Mouse (Mus musculus) MEL-GATA-1-ER (cell line): ENCODE results near the gene Fsd2.

Experiments
- DNase-seq: peaks from one replicate; pipeline ENCODE4 v3.0.0-alpha.2; 2012; ENCODE audit warnings: low read depth; ENCODE audit errors: extremely low read depth

Gene Fsd2

DNA sequence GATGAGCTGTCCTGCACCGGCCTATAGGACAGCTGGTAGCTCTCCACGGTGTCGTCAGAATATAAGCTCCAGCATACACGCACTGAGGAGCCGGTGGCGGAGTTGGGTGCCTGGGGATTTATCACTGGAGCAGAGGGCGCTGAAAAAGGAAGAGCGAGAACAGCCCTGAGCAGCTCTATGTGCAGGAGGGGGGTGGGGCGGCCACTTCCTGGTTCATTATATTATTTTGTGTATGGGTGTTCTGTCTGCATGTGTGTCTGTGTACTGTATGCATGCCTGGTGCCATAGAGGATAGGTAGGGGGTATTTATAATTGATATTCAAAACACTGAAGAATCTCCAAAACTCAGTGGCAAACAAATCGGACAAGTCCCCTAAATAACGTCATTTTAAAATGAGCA is 17.9 kb downstream of the Fsd2 start:
- DNase-seq: no peak

- no peak for DNase-seq
Measured at GRCm38 (mm10) chr7:81542934-81543333, 23.8 kb downstream of the Fsd2 start.

- no peak for DNase-seq
Measured at GRCm38 (mm10) chr7:81541924-81542524, 24.7 kb downstream of the Fsd2 start.

GRCm38 (mm10) chr7:81540999-81541398 is 25.7 kb downstream of the Fsd2 start:
- DNase-seq: no peak

DNA sequence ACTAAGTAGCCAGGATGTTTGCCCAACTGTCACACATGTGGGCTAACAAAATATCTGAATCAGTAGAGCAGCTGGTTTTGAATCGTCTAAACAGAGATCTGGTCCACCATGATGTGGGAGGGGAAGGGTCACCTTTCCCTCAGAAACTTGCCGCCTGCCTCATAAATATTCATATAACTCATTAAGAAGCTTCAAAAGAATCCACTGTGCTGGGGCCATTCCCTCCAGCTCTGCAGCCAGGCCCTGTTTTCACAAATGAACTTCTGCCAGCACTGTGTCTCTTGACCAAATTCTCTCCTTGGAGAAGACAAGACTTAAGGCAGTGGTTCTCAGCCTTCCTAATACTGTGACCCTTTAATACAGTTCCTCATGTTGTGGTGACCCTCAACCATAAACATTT is 27.2 kb downstream of the Fsd2 start:
- DNase-seq: no peak

DNA sequence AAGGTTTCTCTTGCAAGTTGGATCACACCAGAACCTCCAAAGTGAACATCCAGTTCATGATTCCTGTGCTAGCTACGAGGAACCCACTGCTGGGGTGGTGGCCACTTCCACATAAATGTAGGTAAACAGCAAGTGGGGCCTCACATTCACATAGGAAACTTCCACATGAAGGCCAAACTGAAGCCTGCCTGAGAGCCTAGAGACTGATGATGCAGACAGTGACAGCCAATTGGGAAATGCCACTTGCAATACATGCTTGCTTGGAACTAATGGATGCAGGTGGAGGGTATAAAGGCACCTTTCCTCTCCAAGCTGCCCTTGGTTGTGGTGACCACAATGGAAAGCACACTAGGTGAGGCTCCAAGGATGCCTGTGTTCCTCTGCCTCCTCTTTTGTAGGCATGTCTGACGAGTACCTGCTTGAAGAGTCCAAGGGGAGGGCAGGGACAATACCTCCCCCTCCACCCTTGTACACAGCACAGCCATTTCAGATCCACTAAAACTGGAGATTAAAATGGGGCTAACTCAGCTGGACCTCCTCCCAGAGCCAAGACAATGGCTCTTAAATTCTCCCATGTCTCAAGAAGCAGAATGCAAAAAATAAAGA is 28.6 kb downstream of the Fsd2 start:
- DNase-seq: peak; percentile 10

DNA sequence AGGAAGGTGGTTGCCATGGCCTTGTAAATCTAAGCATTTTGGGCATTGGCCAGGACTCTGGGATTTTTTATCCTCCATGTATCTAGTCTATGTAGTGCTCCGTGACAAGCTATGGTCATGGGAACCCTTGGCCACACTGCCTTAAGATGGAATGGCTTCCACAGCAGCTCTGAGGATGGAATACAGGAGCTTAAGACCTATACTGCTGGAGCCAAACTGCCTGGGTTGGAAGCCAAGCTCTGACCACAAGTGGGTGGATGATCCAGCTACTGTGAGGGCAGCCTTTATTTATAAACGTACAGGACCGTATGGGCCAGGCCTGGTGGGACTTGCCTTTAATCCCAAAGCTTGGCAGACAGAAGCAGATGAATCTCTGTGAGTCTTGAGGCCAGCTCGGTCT is 30.3 kb downstream of the Fsd2 start:
- DNase-seq: no peak

GRCm38 (mm10) chr7:81531462-81531861 is 35.3 kb downstream of the Fsd2 start:
- DNase-seq: no peak

GRCm38 (mm10) chr7:81528918-81529317 is 37.8 kb downstream of the Fsd2 start:
- no peak for DNase-seq

- peak; percentile 6 for DNase-seq
Measured at GRCm38 (mm10) chr7:81523663-81524017, 43.1 kb downstream of the Fsd2 start.

DNA sequence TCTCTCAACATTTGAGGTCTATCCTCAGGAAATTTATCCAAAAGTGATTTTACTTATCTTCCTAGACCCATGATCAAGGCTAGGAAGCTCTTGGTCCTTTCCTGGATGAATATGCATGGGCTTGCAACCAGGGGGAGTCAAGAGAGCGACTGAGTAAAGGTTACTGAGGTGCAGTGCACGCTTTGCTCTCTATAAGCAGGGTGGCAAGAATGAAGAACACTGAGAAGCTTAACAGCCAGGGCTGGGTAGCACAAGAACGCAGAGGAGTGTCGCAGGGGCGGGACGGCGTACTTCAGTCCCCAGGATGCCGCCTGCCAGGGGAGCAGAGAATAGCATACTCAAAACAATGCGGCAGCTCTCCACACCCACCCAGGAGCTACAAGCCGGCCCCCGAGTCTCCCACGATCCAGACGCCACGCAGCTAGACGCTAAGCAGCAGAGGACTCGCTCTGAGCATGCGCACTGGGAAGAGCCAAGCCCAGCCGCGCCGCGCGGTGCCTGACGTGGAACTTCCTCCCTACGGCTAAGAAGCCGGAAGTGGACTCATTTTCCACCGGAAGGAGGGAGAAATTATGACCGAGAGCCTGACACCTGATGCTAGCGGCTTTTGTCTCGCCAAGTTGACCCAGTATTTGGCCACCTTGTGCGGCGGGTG is 43.6 kb downstream of the Fsd2 start:
- peak; percentile 50 for DNase-seq

DNA sequence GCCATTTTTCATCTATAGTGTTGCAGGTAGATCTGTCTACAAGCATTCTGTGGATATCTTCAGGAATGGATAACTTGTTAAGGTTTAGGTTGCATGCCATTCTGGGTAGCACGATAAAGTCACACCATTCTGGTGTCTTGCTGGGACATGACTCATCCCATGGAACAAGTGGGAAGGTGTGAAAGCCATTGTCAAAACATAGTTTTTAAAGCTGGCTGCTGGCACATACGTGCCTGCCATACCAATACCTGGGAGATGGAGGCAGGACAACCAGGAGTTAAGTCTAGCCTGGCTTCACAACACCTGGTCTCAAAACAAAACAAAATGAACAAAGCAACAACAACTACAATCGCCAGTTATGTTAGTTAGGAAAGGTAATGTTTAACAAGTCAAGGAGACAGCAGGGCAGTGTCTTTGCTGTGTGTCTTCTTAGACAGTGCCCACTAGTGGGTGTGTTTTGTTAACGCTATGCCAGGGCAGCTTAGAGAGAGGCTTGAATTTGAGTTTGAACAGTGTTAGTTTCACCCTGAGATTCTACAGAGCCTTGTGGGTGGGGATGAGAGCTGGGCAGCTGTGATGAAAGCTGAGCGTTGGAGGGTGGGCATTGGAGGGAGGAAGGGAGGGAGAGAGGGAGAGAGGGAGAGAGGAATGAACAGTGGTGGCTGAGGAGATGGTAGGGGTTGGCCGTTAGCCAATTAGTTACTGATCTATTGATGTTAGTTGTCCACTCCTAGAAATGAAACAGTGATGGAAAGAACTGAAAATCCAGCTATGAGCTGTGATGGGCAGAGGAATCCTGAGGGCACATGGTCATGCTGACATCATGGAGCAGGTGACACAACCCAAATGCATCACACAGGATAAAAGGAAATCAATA is 50.4 kb downstream of the Fsd2 start:
- DNase-seq: no peak

DNA sequence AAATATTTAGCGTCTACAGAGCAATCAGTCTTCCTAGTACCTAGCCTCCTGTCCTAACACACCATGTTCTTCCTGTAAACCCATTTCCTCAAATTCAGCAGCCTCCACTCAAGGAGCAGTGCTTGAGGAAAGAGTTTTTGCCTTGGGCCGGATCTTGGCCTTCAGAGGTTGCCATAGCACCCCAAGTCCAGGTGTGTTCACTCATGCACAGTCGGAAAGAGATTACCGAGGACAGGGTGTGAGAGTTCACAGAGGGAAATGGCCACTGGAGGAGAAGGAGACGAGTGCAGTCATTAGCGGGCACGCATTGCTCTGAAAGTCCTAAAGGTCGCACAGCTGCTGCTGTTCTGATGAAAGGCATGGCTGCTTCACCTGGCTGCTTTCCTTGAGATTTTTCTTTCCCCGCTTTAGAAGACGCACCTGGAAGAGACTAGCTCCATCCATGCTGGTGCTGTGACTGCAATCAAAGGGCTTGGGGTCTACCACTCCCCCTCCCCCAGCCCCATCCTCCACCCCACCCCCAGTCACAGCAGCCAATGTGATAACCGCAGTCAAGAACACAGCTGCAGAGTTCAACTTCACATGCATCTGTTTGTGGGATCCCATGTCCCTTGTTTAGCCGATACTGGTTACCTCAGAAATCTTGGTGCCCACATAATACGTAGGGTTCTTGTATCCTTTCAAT is 51.7 kb downstream of the Fsd2 start:
- DNase-seq: no peak

- DNase-seq: no peak
Measured at GRCm38 (mm10) chr7:81501050-81501449, 65.7 kb downstream of the Fsd2 start.

DNA sequence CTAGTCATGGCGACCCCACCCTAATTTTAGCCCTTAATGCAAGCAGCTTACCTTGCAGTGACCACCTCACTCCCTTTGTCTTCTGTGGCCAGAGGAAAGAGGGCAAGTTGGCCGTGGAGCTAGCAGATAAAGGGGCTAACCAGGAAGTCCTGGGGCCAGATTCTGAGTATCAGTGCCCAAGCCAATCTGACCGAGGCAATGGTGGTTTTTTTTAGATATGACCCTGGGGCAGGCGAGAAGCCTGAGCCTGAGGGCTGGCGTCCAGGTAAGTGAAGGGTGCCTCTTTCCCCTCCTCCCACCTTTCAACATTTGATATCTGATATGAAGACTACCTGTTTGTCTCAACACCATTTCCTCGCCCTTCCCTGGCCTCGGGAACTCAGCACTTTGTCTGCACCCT is 68.6 kb downstream of the Fsd2 start, which contains the start of gene BC048679:
Gene BC048679 (minus strand): TSS at position 101 of the 400 bp plus-strand sequence.
- no peak for DNase-seq

DNA sequence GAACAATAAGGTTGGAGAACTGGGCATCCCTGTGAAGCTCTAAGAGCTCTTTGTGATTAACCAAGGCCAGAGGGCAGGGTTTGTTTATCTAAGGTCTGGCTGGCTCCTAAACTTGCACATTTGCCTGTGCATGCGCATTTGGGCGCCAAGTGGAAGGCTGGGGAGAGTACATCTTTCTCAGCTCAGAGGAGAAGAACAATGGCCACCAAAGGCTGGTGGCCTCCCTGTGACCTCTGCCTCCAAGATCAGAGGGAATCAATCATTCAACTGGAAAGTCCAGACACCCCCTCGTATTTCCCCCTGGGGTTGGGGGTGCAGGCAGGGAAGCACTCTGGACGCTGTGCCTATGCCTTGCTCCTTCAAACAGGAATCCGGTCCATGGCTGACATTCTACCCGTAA is 69.6 kb downstream of the Fsd2 start:
- no peak for DNase-seq

- no peak for DNase-seq
Measured at GRCm38 (mm10) chr7:81493331-81494021, 73.3 kb downstream of the Fsd2 start, which contains the start of gene Ap3b2. Gene Ap3b2, minus strand, starts transcription at chr7:81493925.

GRCm38 (mm10) chr7:81492628-81493027 is 74.1 kb downstream of the Fsd2 start:
- no peak for DNase-seq

- no peak for DNase-seq
Measured at GRCm38 (mm10) chr7:81489649-81490048, 77.1 kb downstream of the Fsd2 start.
